Mouse (Mus musculus) lung, postnatal 0 days (tissue): ENCODE measurements around the gene Mst1. TPM values are rescaled to one million over a fixed set of nuclear protein-coding genes. Genes with fewer than 3 reads are reported as not detected.

Source experiments
- ATAC-seq: fragments of 200-750 bp; cut with Nextera tagmentation; 2 replicates; pipeline ENCODE4 v1.8.0; 2017; ENCODE audit warnings: moderate library complexity
- DNase-seq: peaks from one replicate; pipeline ENCODE4 v3.0.0-alpha.2; 2016; ENCODE audit warnings: low spot score
- H3K27ac ChIP-seq: fragments of 300-500 bp; sonication (generic); 2 replicates; pipeline ENCODE4 v1.5.1; 2014; ENCODE audit warnings: antibody characterized with exemption, mild to moderate bottlenecking, low read length, mixed read lengths
- H3K27me3 ChIP-seq: fragments of 300-500 bp; sonication (generic); replicated peaks from 2 replicates; pipeline ENCODE4 v1.6.1; 2014; ENCODE audit warnings: low read length, mixed read lengths; ENCODE audit not compliant: insufficient read depth
- H3K36me3 ChIP-seq: fragments of 300-500 bp; sonication (generic); 2 replicates; pipeline ENCODE4 v1.6.1; 2014; ENCODE audit warnings: low read length, mixed read lengths; ENCODE audit not compliant: insufficient read depth
- H3K4me1 ChIP-seq: fragments of 300-500 bp; sonication (generic); 2 replicates; pipeline ENCODE4 v1.6.1; 2014; ENCODE audit warnings: antibody characterized with exemption, low read depth, low read length, mixed read lengths; ENCODE audit not compliant: insufficient read depth
- H3K4me2 ChIP-seq: fragments of 300-500 bp; sonication (generic); replicated peaks from 2 replicates; pipeline ENCODE4 v1.6.1; 2014; ENCODE audit warnings: low read depth, mild to moderate bottlenecking, low read length, moderate library complexity, mixed read lengths
- H3K4me3 ChIP-seq: fragments of 300-500 bp; sonication (generic); 2 replicates; pipeline ENCODE4 v1.5.1; 2014; ENCODE audit warnings: low read depth, low read length
- H3K9ac ChIP-seq: fragments of 300-500 bp; sonication (generic); replicated peaks from 2 replicates; pipeline ENCODE4 v1.6.1; 2014; ENCODE audit warnings: low read depth, mild to moderate bottlenecking
- H3K9me3 ChIP-seq: fragments of 300-500 bp; sonication (generic); 2 replicates; pipeline ENCODE4 v1.6.1; 2016; ENCODE audit warnings: low read length, mixed read lengths
- CTCF ChIP-seq: IDR thresholded peaks from 2 replicates; pipeline ENCODE4 v1.5.1; 2016; ENCODE audit warnings: antibody characterized with exemption, mild to moderate bottlenecking
- EP300 ChIP-seq: IDR thresholded peaks from 2 replicates; pipeline ENCODE4 v1.6.1; 2016; ENCODE audit warnings: antibody characterized with exemption, mild to moderate bottlenecking, control low read depth
- WGBS: fragments of 180-500 bp; shearing (Covaris S2); extraction: QIAGEN DNeasy Blood & Tissue Kit; methylation state at CpG from one replicate; pipeline ENCODE4 v1.1.7; 2014; 5-methylcytosine and 5-hydroxymethylcytosine counted together
- polyA plus RNA-seq: library from polyadenylated mRNA; unstranded; fragments of >200 nt; fragmentation: Nextera tagmentation; extraction: Ambion mirVana; gene quantifications from 2 replicates; pipeline ENCODE4 v1.2.1, GENCODE M21; 2015

Gene Mst1
- polyA plus RNA-seq, 1 experiment from 2014 or later: 0.62 TPM

DNA sequence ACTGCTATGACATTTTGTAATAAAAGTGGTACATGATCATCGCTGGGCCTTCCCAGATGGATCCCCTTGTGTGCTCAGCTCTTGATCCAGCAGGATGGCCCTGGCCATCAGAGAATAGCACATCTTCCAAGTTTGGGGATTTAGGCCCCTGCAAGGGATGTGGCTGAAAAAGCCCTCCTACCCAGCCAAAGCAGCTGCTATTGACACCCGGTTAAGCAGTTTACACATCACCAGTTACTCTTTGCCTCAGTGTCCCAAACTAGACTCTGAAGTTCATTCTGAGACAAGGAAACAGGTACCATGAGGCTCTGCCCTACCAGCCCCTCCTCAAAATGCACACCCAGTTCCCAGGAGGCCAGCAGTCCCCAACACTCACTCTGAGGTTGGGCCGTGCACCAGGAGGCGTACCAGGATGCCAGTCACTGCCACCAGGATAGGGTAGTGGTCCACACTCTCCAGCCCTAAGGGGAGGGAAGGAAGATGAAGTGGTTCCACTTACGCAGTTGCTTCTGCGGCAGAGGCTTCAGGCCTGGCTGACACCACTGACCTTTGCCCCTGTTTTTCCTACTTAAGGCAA, 24.5 kb upstream of the Mst1 start:
- 0 out of 2 replicates have a peak, but pooled peaks cover 3% of the 10 kb centered on the region for H3K4me1 ChIP-seq
- H3K27me3 ChIP-seq: no peaks in the 10 kb centered on the region
- 95% methylated on average over 6 of the region's 6 CpGs for WGBS
- H3K9ac ChIP-seq: no peak overlapping the region
- H3K27ac ChIP-seq: no peak overlapping the region
- H3K36me3 ChIP-seq: peaks cover 29% of the 10 kb centered on the region
- no peaks in the 10 kb centered on the region for H3K9me3 ChIP-seq
- H3K4me2 ChIP-seq: no peak overlapping the region
- ATAC-seq (no peak), DNase-seq (no peak)
- no peak overlapping the region for H3K4me3 ChIP-seq
- TF ChIP-seq EP300: no peak

GRCm38 (mm10) chr9:108056361-108057261, 23.6 kb upstream of the Mst1 start:
- no peak for ATAC-seq

GRCm38 (mm10) chr9:108057262-108057562, 23.0 kb upstream of the Mst1 start:
- peaks cover 39% of the 10 kb centered on the region for H3K36me3 ChIP-seq
- no peak for TF ChIP-seq CTCF
- no peak for TF ChIP-seq EP300
- no peaks in the 10 kb centered on the region for H3K9me3 ChIP-seq
- no peak overlapping the region for H3K4me2 ChIP-seq
- H3K4me1 ChIP-seq: 0 out of 2 replicates have a peak, but pooled peaks cover 3% of the 10 kb centered on the region
- DNase-seq (no peak), ATAC-seq (no peak)
- 86% methylated on average over 5 of the region's 5 CpGs for WGBS
- no peak overlapping the region for H3K27ac ChIP-seq
- no peak overlapping the region for H3K9ac ChIP-seq
- H3K4me3 ChIP-seq: no peak overlapping the region
- no peaks in the 10 kb centered on the region for H3K27me3 ChIP-seq

More at GRCm38 (mm10) chr9:108056361-108057261, 23.6 kb upstream of the Mst1 start:
- no peak overlapping the region for H3K4me3 ChIP-seq
- DNase-seq: no peak
- H3K36me3 ChIP-seq: peaks cover 33% of the 10 kb centered on the region
- TF ChIP-seq EP300: no peak
- TF ChIP-seq CTCF: no peak
- H3K9ac ChIP-seq: no peak overlapping the region
- no peak overlapping the region for H3K27ac ChIP-seq
- WGBS: 79% methylated on average over 28 of the region's 28 CpGs
- 0 out of 2 replicates have a peak, but pooled peaks cover 3% of the 10 kb centered on the region for H3K4me1 ChIP-seq
- H3K4me2 ChIP-seq: no peak overlapping the region
- H3K9me3 ChIP-seq: no peaks in the 10 kb centered on the region
- H3K27me3 ChIP-seq: no peaks in the 10 kb centered on the region

DNA sequence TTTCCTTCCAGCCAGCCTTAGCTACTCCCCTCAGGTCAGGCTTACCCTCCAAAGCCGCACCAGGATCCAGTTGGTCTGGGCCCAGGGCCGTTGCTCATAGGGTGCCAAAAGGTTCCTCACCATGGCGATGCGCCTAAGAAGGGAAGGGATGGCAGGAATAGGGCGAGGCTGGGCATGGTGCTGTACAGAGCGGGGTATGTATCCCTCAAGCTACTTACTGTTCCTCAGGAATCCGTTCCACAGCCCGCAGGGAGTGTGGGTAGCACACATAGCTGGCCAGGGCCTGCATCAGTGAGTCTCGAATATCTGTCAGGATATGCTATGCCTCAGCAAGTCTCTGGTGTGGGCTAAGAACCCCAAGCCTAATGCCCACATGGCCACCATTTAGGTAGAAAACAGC, 21.9 kb upstream of the Mst1 start:
- no peak for TF ChIP-seq CTCF
- no peak for TF ChIP-seq EP300
- ATAC-seq (no peak), DNase-seq (no peak)
- H3K27ac ChIP-seq: no peak overlapping the region
- 0 out of 2 replicates have a peak, but pooled peaks cover 1% of the 10 kb centered on the region for H3K4me1 ChIP-seq
- whole genome bisulfite sequencing: 95% methylated on average over 9 of the region's 9 CpGs
- H3K4me3 ChIP-seq: no peak overlapping the region
- no peak overlapping the region for H3K4me2 ChIP-seq
- no peaks in the 10 kb centered on the region for H3K9me3 ChIP-seq
- H3K36me3 ChIP-seq: peaks cover 40% of the 10 kb centered on the region
- no peak overlapping the region for H3K9ac ChIP-seq
- no peaks in the 10 kb centered on the region for H3K27me3 ChIP-seq

- Histone ChIP-seq H3K4me1 (no peaks in the 10 kb centered on the region), H3K27ac (no peak overlapping the region), H3K36me3 (peaks cover 33% of the 10 kb centered on the region), H3K9ac (no peak overlapping the region), H3K9me3 (no peaks in the 10 kb centered on the region), H3K4me3 (no peak overlapping the region), H3K4me2 (no peak overlapping the region), H3K27me3 (no peaks in the 10 kb centered on the region)
- DNase-seq (no peak), ATAC-seq (no peak)
- TF ChIP-seq EP300 (no peak), CTCF (no peak)
- 83% methylated on average over 3 of the region's 3 CpGs for WGBS
Observed at GRCm38 (mm10) chr9:108062142-108062541, 18.1 kb upstream of the Mst1 start.

DNA sequence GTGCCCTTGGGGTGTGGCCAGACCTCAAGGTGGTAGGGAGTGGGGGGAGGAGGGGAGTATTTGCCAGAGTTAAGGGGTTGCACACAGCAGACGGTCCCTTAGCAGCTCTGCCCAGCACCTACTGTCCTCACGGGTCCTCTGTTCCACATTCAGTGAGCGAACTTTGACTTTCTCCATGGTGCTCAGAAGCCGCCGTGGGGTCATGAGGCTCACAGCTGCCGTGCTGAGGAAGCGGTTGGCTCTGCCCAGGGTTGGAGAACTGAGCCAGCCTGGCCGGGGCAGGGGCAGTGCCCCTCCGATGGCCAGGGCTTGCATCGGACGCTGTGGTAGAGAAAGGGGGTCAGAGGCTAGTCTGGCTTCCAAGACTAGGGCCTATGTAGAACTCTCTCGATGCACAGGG, 16.9 kb upstream of the Mst1 start:
- Histone ChIP-seq H3K4me2 (no peak overlapping the region), H3K9me3 (no peaks in the 10 kb centered on the region), H3K4me3 (no peak overlapping the region), H3K4me1 (no peaks in the 10 kb centered on the region), H3K9ac (no peak overlapping the region), H3K27me3 (no peaks in the 10 kb centered on the region), H3K36me3 (peaks cover 28% of the 10 kb centered on the region), H3K27ac (no peak overlapping the region)
- TF ChIP-seq EP300 (no peak), CTCF (no peak)
- no peak for DNase-seq
- no peak for ATAC-seq
- WGBS: 84% methylated on average over 12 of the region's 12 CpGs
